Mouse (Mus musculus) embryonic facial prominence, embryonic 11.5 days (tissue): ENCODE measurements around the gene Fmn2. TPM values are rescaled to one million over a fixed set of nuclear protein-coding genes. Genes with fewer than 3 reads are reported as not detected.

ENCODE experiments used
- ATAC-seq: fragments of 200-750 bp; cut with Nextera tagmentation; replicated peaks from 2 replicates; pipeline ENCODE4 v1.8.0; 2017; ENCODE audit warnings: low read depth; ENCODE audit not compliant: insufficient number of reproducible peaks, low FRiP score, low TSS enrichment
- DNase-seq: peaks from one replicate; pipeline ENCODE4 v3.0.0-alpha.2; 2015; ENCODE audit warnings: low spot score
- H3K27ac ChIP-seq: fragments of 300-500 bp; sonication (generic); replicated peaks from 2 replicates; pipeline ENCODE4 v1.5.1; 2014; ENCODE audit warnings: mild to moderate bottlenecking, low read depth, low read length, control low read depth
- H3K27me3 ChIP-seq: fragments of 300-500 bp; sonication (generic); 2 replicates; pipeline ENCODE4 v1.6.1; 2014; ENCODE audit warnings: mild to moderate bottlenecking, low read length, moderate library complexity, mixed read lengths; ENCODE audit not compliant: control insufficient read depth, insufficient read depth
- H3K36me3 ChIP-seq: fragments of 300-500 bp; sonication (generic); replicated peaks from 2 replicates; pipeline ENCODE4 v1.6.1; 2014; ENCODE audit warnings: low read depth, mild to moderate bottlenecking, low read length, moderate library complexity, mixed read lengths; ENCODE audit not compliant: control insufficient read depth, insufficient read depth
- H3K4me1 ChIP-seq: fragments of 300-500 bp; sonication (generic); 2 replicates; pipeline ENCODE4 v1.6.1; 2014; ENCODE audit warnings: low read length, mixed read lengths; ENCODE audit not compliant: control insufficient read depth, insufficient read depth
- H3K4me2 ChIP-seq: fragments of 300-500 bp; sonication (generic); 2 replicates; pipeline ENCODE4 v1.6.1; 2014; ENCODE audit warnings: low read depth, mild to moderate bottlenecking, control low read depth, low read length, moderate library complexity
- H3K4me3 ChIP-seq: fragments of 300-500 bp; sonication (generic); 2 replicates; pipeline ENCODE4 v1.5.1; 2014; ENCODE audit warnings: low read depth, low read length, control low read depth
- H3K9ac ChIP-seq: fragments of 300-500 bp; sonication (generic); replicated peaks from 2 replicates; pipeline ENCODE4 v1.6.1; 2014; ENCODE audit warnings: mild to moderate bottlenecking, control low read depth, low read length
- H3K9me3 ChIP-seq: fragments of 300-500 bp; sonication (generic); replicated peaks from 2 replicates; pipeline ENCODE4 v1.6.1; 2016; ENCODE audit warnings: mild to moderate bottlenecking, low read length, inconsistent platforms, mixed read lengths; ENCODE audit not compliant: control insufficient read depth
- WGBS: fragments of 180-500 bp; shearing (Covaris S2); extraction: QIAGEN DNeasy Blood & Tissue Kit; methylation state at CpG from one replicate; pipeline ENCODE4 v1.1.7; 2014; 5-methylcytosine and 5-hydroxymethylcytosine counted together
- polyA plus RNA-seq: library from polyadenylated mRNA; unstranded; fragments of >200 nt; fragmentation: Nextera tagmentation; extraction: Ambion mirVana; gene quantifications from 2 replicates; pipeline ENCODE4 v1.2.1, GENCODE M21; 2014

Gene Fmn2
- 2.1 and 2.2 TPM in 2 replicates for polyA plus RNA-seq

DNA sequence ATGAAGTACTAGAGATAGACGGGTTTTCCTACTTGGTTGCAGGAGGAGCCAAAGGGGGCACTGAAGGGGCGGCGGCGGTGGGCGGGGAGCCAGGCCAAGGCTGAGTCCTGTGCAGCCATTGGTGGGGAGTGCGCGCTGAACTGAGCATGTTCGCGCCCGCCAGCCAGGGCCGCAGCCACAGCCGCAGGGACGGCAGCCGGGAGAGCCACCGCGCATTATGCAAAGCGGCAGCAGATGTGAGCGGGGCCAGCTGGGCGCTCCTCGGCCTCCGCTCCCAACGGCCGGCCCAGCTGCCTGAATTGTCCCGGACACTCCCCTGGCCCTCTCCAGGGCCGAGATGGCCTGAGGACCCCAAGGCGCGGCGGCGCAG is at the start of gene Fmn2:
Fmn2 (plus strand) TSS at position 165 of the 370 bp plus-strand sequence.
- Histone ChIP-seq H3K4me1 (peaks cover 6% of the 10 kb centered on the region; the same call in 1 of the 2 replicates), H3K4me3 (peak within 1 kb of the TSS; percentile 60), H3K27ac (peak within 1 kb of the TSS; percentile 56; the same call in 1 of the 2 replicates), H3K9ac (peak within 1 kb of the TSS; percentile 72), H3K27me3 (peaks cover 4% of the 10 kb centered on the region; the same call in 1 of the 2 replicates), H3K9me3 (no peaks in the 10 kb centered on the region), H3K4me2 (peak within 1 kb of the TSS; percentile 97), H3K36me3 (no peaks in the 10 kb centered on the region)
- whole genome bisulfite sequencing: under 1% methylated on average over 28 of the region's 29 CpGs
- ATAC-seq (peak; percentile 98), DNase-seq (peak; percentile 88)

GRCm38 (mm10) chr1:174455100-174455499 is 46.5 kb upstream of the Fmn2 start:
- Histone ChIP-seq H3K27me3 (no peaks in the 10 kb centered on the region), H3K9me3 (no peaks in the 10 kb centered on the region), H3K4me2 (no peak overlapping the region), H3K36me3 (no peaks in the 10 kb centered on the region), H3K27ac (no peak overlapping the region), H3K9ac (no peak overlapping the region), H3K4me1 (no peaks in the 10 kb centered on the region), H3K4me3 (no peak overlapping the region)
- WGBS: 87% methylated on average over 2 of the region's 2 CpGs
- no peak for ATAC-seq
- DNase-seq: no peak

DNA sequence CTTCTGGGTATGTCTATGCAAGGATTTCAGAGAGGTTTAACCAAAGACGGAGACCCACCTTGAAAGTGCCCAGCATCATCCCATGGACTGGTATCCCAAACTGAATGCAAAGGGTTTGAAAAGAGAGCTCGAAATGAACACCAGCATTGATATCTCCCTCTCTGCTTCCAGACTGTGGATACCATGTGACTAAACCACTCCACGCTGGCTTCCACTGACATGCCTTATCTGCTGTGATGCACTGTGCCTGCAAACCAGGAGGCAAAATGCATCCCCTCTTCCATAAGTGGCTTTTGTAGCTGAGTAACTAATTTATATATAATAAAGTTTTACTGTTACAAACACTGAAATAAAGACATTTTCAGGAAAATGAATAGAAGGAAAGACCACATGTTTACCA is 36.2 kb upstream of the Fmn2 start:
- no peak overlapping the region for H3K4me2 ChIP-seq
- H3K4me1 ChIP-seq: no peaks in the 10 kb centered on the region
- no peaks in the 10 kb centered on the region for H3K27me3 ChIP-seq
- H3K9me3 ChIP-seq: no peaks in the 10 kb centered on the region
- ATAC-seq: no peak
- no peaks in the 10 kb centered on the region for H3K36me3 ChIP-seq
- DNase-seq: no peak
- no peak overlapping the region for H3K9ac ChIP-seq
- H3K27ac ChIP-seq: no peak overlapping the region
- 80% methylated on average over 3 of the region's 3 CpGs for WGBS
- H3K4me3 ChIP-seq: no peak overlapping the region

- no peak overlapping the region for H3K9ac ChIP-seq
- no peaks in the 10 kb centered on the region for H3K36me3 ChIP-seq
- no peaks in the 10 kb centered on the region for H3K9me3 ChIP-seq
- no peak overlapping the region for H3K4me2 ChIP-seq
- no peak overlapping the region for H3K4me3 ChIP-seq
- DNase-seq (peak; percentile 52), ATAC-seq (no peak)
- no peak overlapping the region for H3K27ac ChIP-seq
- H3K4me1 ChIP-seq: no peaks in the 10 kb centered on the region
- H3K27me3 ChIP-seq: no peaks in the 10 kb centered on the region
- WGBS: 34% methylated on average over 2 of the region's 2 CpGs
Observed at GRCm38 (mm10) chr1:174466240-174466639, 35.4 kb upstream of the Fmn2 start.

GRCm38 (mm10) chr1:174469736-174470135 is 31.9 kb upstream of the Fmn2 start:
- Histone ChIP-seq H3K9me3 (no peaks in the 10 kb centered on the region), H3K27ac (no peak overlapping the region), H3K9ac (no peak overlapping the region), H3K27me3 (no peaks in the 10 kb centered on the region), H3K4me3 (no peak overlapping the region), H3K36me3 (no peaks in the 10 kb centered on the region), H3K4me2 (no peak overlapping the region), H3K4me1 (no peaks in the 10 kb centered on the region)
- 8% methylated on average over 6 of the region's 6 CpGs for WGBS
- peak; percentile 79 for ATAC-seq
- DNase-seq: peak; percentile 75

GRCm38 (mm10) chr1:174482567-174482966 is 19.1 kb upstream of the Fmn2 start:
- no peak for DNase-seq
- Histone ChIP-seq H3K27ac (no peak overlapping the region), H3K4me3 (no peak overlapping the region), H3K9me3 (no peaks in the 10 kb centered on the region), H3K4me1 (no peaks in the 10 kb centered on the region), H3K27me3 (no peaks in the 10 kb centered on the region), H3K9ac (no peak overlapping the region), H3K36me3 (no peaks in the 10 kb centered on the region), H3K4me2 (no peak overlapping the region)
- ATAC-seq: no peak
- WGBS: 87% methylated on average over 6 of the region's 6 CpGs

- Histone ChIP-seq H3K9me3 (no peaks in the 10 kb centered on the region), H3K4me3 (no peak overlapping the region), H3K4me2 (no peak overlapping the region), H3K9ac (no peak overlapping the region), H3K27ac (no peak overlapping the region), H3K27me3 (peaks cover 4% of the 10 kb centered on the region; the same call in 1 of the 2 replicates), H3K4me1 (peaks cover 6% of the 10 kb centered on the region; the same call in 1 of the 2 replicates), H3K36me3 (no peaks in the 10 kb centered on the region)
- ATAC-seq (no peak), DNase-seq (no peak)
- 26% methylated on average over 4 of the region's 4 CpGs for WGBS
Observed at GRCm38 (mm10) chr1:174500064-174500463, 1.6 kb upstream of the Fmn2 start.

- Histone ChIP-seq H3K9me3 (no peaks in the 10 kb centered on the region), H3K27me3 (peaks cover 4% of the 10 kb centered on the region; the same call in 1 of the 2 replicates), H3K4me3 (no peak overlapping the region), H3K4me1 (peaks cover 6% of the 10 kb centered on the region; the same call in 1 of the 2 replicates), H3K9ac (no peak overlapping the region), H3K36me3 (no peaks in the 10 kb centered on the region), H3K27ac (no peak overlapping the region), H3K4me2 (no peak overlapping the region)
- DNase-seq (no peak), ATAC-seq (no peak)
- 37% methylated on average over 1 of the region's 1 CpGs for WGBS
Observed at GRCm38 (mm10) chr1:174501011-174501410, 614 bp upstream of the Fmn2 start.
